Mouse (Mus musculus) liver, embryonic 12.5 days (tissue): Measurements from ENCODE around the gene Fastkd2. TPM values are rescaled to one million over a fixed set of nuclear protein-coding genes. Genes with fewer than 3 reads are reported as not detected.

Experiments
- ATAC-seq: fragments of 200-750 bp; cut with Nextera tagmentation; 2 replicates; pipeline ENCODE4 v1.8.0; 2017; ENCODE audit warnings: moderate number of reproducible peaks, mild to moderate bottlenecking, moderate library complexity
- H3K27ac ChIP-seq: fragments of 300-500 bp; sonication (generic); 2 replicates; pipeline ENCODE4 v1.5.1; 2016; ENCODE audit warnings: mild to moderate bottlenecking
- H3K27me3 ChIP-seq: fragments of 300-500 bp; sonication (generic); replicated peaks from 2 replicates; pipeline ENCODE4 v1.6.1; 2016; ENCODE audit warnings: mild to moderate bottlenecking, moderate library complexity
- H3K36me3 ChIP-seq: fragments of 300-500 bp; sonication (generic); 2 replicates; pipeline ENCODE4 v1.6.1; 2016; ENCODE audit warnings: mild to moderate bottlenecking, moderate library complexity
- H3K4me1 ChIP-seq: fragments of 300-500 bp; sonication (generic); 2 replicates; pipeline ENCODE4 v1.6.1; 2016
- H3K4me2 ChIP-seq: fragments of 300-500 bp; sonication (generic); 2 replicates; pipeline ENCODE4 v1.6.1; 2016; ENCODE audit warnings: mild to moderate bottlenecking, moderate library complexity
- H3K4me3 ChIP-seq: fragments of 300-500 bp; sonication (generic); 2 replicates; pipeline ENCODE4 v1.5.1; 2016; ENCODE audit warnings: mild to moderate bottlenecking, moderate library complexity
- H3K9ac ChIP-seq: fragments of 300-500 bp; sonication (generic); 2 replicates; pipeline ENCODE4 v1.6.1; 2016; ENCODE audit warnings: mild to moderate bottlenecking, moderate library complexity
- H3K9me3 ChIP-seq: fragments of 300-500 bp; sonication (generic); replicated peaks from 2 replicates; pipeline ENCODE4 v1.6.1; 2016; ENCODE audit warnings: mild to moderate bottlenecking, moderate library complexity
- WGBS: fragments of 180-500 bp; shearing (Covaris S2); methylation state at CpG from one replicate; pipeline ENCODE4 v1.1.7; 2016; ENCODE audit not compliant: insufficient replicate concordance; 5-methylcytosine and 5-hydroxymethylcytosine counted together
- polyA plus RNA-seq: library from polyadenylated mRNA; unstranded; fragments of >200 nt; fragmentation: Nextera tagmentation; extraction: Ambion mirVana; gene quantifications from 2 replicates; pipeline ENCODE4 v1.2.1, GENCODE M21; 2016

Gene Fastkd2
- polyA plus RNA-seq: 61.3 and 64.2 TPM in 2 replicates

- Histone ChIP-seq H3K9me3 (no peaks in the 10 kb centered on the region), H3K4me1 (peaks cover 16% of the 10 kb centered on the region), H3K4me2 (peak within 1 kb of the TSS; percentile 70), H3K9ac (peak within 1 kb of the TSS; percentile 65), H3K4me3 (peak within 1 kb of the TSS; percentile 69), H3K27ac (no peak within 1 kb of the TSS), H3K36me3 (no peaks in the 10 kb centered on the region; the same call in 1 of the 2 replicates), H3K27me3 (no peaks in the 10 kb centered on the region)
- WGBS: under 1% methylated on average over 31 of the region's 31 CpGs
- peak; percentile 87 for ATAC-seq
Measured at GRCm38 (mm10) chr1:63730240-63730771, at the start of gene Fastkd2, which contains the start of gene Mdh1b. TSS of gene Fastkd2 (plus strand) at chr1:63730614. TSS of gene Mdh1b (minus strand) at chr1:63730318.

- no peak for ATAC-seq
- Histone ChIP-seq H3K4me3 (no peak within 1 kb of the TSS), H3K9me3 (no peaks in the 10 kb centered on the region), H3K36me3 (no peaks in the 10 kb centered on the region), H3K27me3 (no peaks in the 10 kb centered on the region), H3K4me2 (no peak within 1 kb of the TSS), H3K9ac (no peak within 1 kb of the TSS), H3K4me1 (no peaks in the 10 kb centered on the region), H3K27ac (no peak within 1 kb of the TSS)
- 73% methylated on average over 4 of the region's 4 CpGs for WGBS
Measured at GRCm38 (mm10) chr1:63686827-63687226, 43.6 kb upstream of the Fastkd2 start, which contains the start of gene Dytn. TSS of gene Dytn (minus strand) at chr1:63686927.

- Histone ChIP-seq H3K9me3 (no peaks in the 10 kb centered on the region), H3K27ac (no peak overlapping the region), H3K4me1 (no peaks in the 10 kb centered on the region), H3K27me3 (no peaks in the 10 kb centered on the region), H3K9ac (no peak overlapping the region), H3K36me3 (no peaks in the 10 kb centered on the region), H3K4me2 (no peak overlapping the region), H3K4me3 (no peak overlapping the region)
- no peak for ATAC-seq
- 49% methylated on average over 3 of the region's 3 CpGs for WGBS
Measured at GRCm38 (mm10) chr1:63696861-63697260, 33.6 kb upstream of the Fastkd2 start.

- Histone ChIP-seq H3K27me3 (no peaks in the 10 kb centered on the region), H3K9ac (no peak overlapping the region), H3K4me1 (no peaks in the 10 kb centered on the region), H3K9me3 (no peaks in the 10 kb centered on the region), H3K36me3 (no peaks in the 10 kb centered on the region), H3K27ac (no peak overlapping the region), H3K4me2 (no peak overlapping the region), H3K4me3 (no peak overlapping the region)
- no peak for ATAC-seq
- 67% methylated on average over 5 of the region's 5 CpGs for WGBS
Measured at GRCm38 (mm10) chr1:63705733-63706132, 24.7 kb upstream of the Fastkd2 start.

GRCm38 (mm10) chr1:63708876-63709275, 21.5 kb upstream of the Fastkd2 start:
- 61% methylated on average over 3 of the region's 3 CpGs for WGBS
- H3K9me3 ChIP-seq: no peaks in the 10 kb centered on the region
- H3K4me3 ChIP-seq: no peak overlapping the region
- no peak overlapping the region for H3K9ac ChIP-seq
- no peaks in the 10 kb centered on the region for H3K4me1 ChIP-seq
- no peaks in the 10 kb centered on the region for H3K27me3 ChIP-seq
- no peak overlapping the region for H3K27ac ChIP-seq
- no peak overlapping the region for H3K4me2 ChIP-seq
- ATAC-seq: no peak
- no peaks in the 10 kb centered on the region for H3K36me3 ChIP-seq

- no peak overlapping the region for H3K27ac ChIP-seq
- H3K27me3 ChIP-seq: peaks cover 7% of the 10 kb centered on the region; the same call in 1 of the 2 replicates
- ATAC-seq: no peak
- no peak overlapping the region for H3K9ac ChIP-seq
- H3K9me3 ChIP-seq: no peaks in the 10 kb centered on the region
- WGBS: 77% methylated on average over 7 of the region's 7 CpGs
- no peaks in the 10 kb centered on the region for H3K4me1 ChIP-seq
- no peak overlapping the region for H3K4me2 ChIP-seq
- no peaks in the 10 kb centered on the region for H3K36me3 ChIP-seq
- H3K4me3 ChIP-seq: no peak overlapping the region
Measured at GRCm38 (mm10) chr1:63720161-63720560, 10.3 kb upstream of the Fastkd2 start.

GRCm38 (mm10) chr1:63729796-63730195, 618 bp upstream of the Fastkd2 start:
- ATAC-seq: 0 out of 2 replicates have a peak, but pooled peaks have one; percentile 3
- Histone ChIP-seq H3K9ac (0 out of 2 replicates have a peak overlapping the region, but pooled peaks have one; percentile 65), H3K4me2 (peak overlapping the region; percentile 70), H3K36me3 (no peaks in the 10 kb centered on the region), H3K27ac (no peak overlapping the region), H3K4me3 (peak overlapping the region; percentile 69), H3K9me3 (no peaks in the 10 kb centered on the region), H3K27me3 (peaks cover 3% of the 10 kb centered on the region; the same call in 1 of the 2 replicates), H3K4me1 (peaks cover 16% of the 10 kb centered on the region)
- 57% methylated on average over 8 of the region's 8 CpGs for WGBS

GRCm38 (mm10) chr1:63756005-63756404, 25.6 kb downstream of the Fastkd2 start:
- Histone ChIP-seq H3K4me2 (no peak overlapping the region), H3K9ac (no peak overlapping the region), H3K36me3 (peaks cover 24% of the 10 kb centered on the region), H3K27ac (no peak overlapping the region), H3K9me3 (no peaks in the 10 kb centered on the region), H3K27me3 (no peaks in the 10 kb centered on the region), H3K4me1 (no peaks in the 10 kb centered on the region), H3K4me3 (no peak overlapping the region)
- WGBS: 57% methylated on average over 2 of the region's 2 CpGs
- no peak for ATAC-seq

- Histone ChIP-seq H3K4me3 (no peak overlapping the region), H3K9me3 (no peaks in the 10 kb centered on the region), H3K36me3 (no peaks in the 10 kb centered on the region), H3K27ac (no peak overlapping the region), H3K4me2 (no peak overlapping the region), H3K9ac (no peak overlapping the region), H3K27me3 (no peaks in the 10 kb centered on the region), H3K4me1 (no peaks in the 10 kb centered on the region)
- ATAC-seq: no peak; the same call in 1 of the 2 replicates
- WGBS: 26% methylated on average over 3 of the region's 3 CpGs
Measured at GRCm38 (mm10) chr1:63763212-63763694, 32.8 kb downstream of the Fastkd2 start.

GRCm38 (mm10) chr1:63763881-63764386, 33.5 kb downstream of the Fastkd2 start:
- no peaks in the 10 kb centered on the region for H3K36me3 ChIP-seq

GRCm38 (mm10) chr1:63764395-63764794, 34.0 kb downstream of the Fastkd2 start:
- Histone ChIP-seq H3K9ac (no peak overlapping the region), H3K27me3 (no peaks in the 10 kb centered on the region), H3K4me2 (no peak overlapping the region), H3K4me1 (no peaks in the 10 kb centered on the region), H3K27ac (no peak overlapping the region), H3K36me3 (no peaks in the 10 kb centered on the region), H3K4me3 (no peak overlapping the region), H3K9me3 (no peaks in the 10 kb centered on the region)
- WGBS: 76% methylated on average over 7 of the region's 7 CpGs
- ATAC-seq: no peak

More at GRCm38 (mm10) chr1:63763881-63764386, 33.5 kb downstream of the Fastkd2 start:
- Histone ChIP-seq H3K27ac (no peak overlapping the region), H3K9me3 (no peaks in the 10 kb centered on the region), H3K4me2 (no peak overlapping the region), H3K27me3 (no peaks in the 10 kb centered on the region), H3K4me1 (no peaks in the 10 kb centered on the region), H3K4me3 (no peak overlapping the region), H3K9ac (no peak overlapping the region)
- 56% methylated on average over 7 of the region's 7 CpGs for WGBS
- no peak for ATAC-seq

- Histone ChIP-seq H3K9ac (no peak overlapping the region), H3K4me1 (no peaks in the 10 kb centered on the region), H3K27me3 (no peaks in the 10 kb centered on the region), H3K36me3 (no peaks in the 10 kb centered on the region), H3K27ac (no peak overlapping the region), H3K9me3 (no peaks in the 10 kb centered on the region), H3K4me2 (no peak overlapping the region), H3K4me3 (no peak overlapping the region)
- no peak for ATAC-seq
- 67% methylated on average over 8 of the region's 8 CpGs for WGBS
Measured at GRCm38 (mm10) chr1:63768112-63768511, 37.7 kb downstream of the Fastkd2 start.
